Mouse (Mus musculus) midbrain, postnatal 0 days (tissue): Measurements from ENCODE around the gene Styx. TPM values are rescaled to one million over a fixed set of nuclear protein-coding genes. Genes with fewer than 3 reads are reported as not detected.

Experiments used
- ATAC-seq: fragments of 200-750 bp; cut with Nextera tagmentation; 2 replicates; pipeline ENCODE4 v1.8.0; 2017; ENCODE audit warnings: moderate number of reproducible peaks, mild to moderate bottlenecking, moderate TSS enrichment, moderate library complexity; ENCODE audit not compliant: low FRiP score
- DNase-seq: peaks from one replicate; pipeline ENCODE4 v3.0.0-alpha.2; 2015; ENCODE audit warnings: low spot score
- H3K27ac ChIP-seq: fragments of 300-500 bp; sonication (generic); 2 replicates; pipeline ENCODE4 v1.5.1; 2014; ENCODE audit warnings: low read depth, mild to moderate bottlenecking, low read length, mixed read lengths
- H3K27me3 ChIP-seq: fragments of 300-500 bp; sonication (generic); 2 replicates; pipeline ENCODE4 v1.6.1; 2014; ENCODE audit warnings: low read length, control low read depth, mixed read lengths; ENCODE audit not compliant: insufficient read depth
- H3K36me3 ChIP-seq: fragments of 300-500 bp; sonication (generic); 2 replicates; pipeline ENCODE4 v1.6.1; 2014; ENCODE audit warnings: low read length, control low read depth, mixed read lengths; ENCODE audit not compliant: insufficient read depth
- H3K4me1 ChIP-seq: fragments of 300-500 bp; sonication (generic); 2 replicates; pipeline ENCODE4 v1.6.1; 2014; ENCODE audit warnings: mild to moderate bottlenecking, control low read depth, antibody characterized with exemption, low read length, mixed read lengths; ENCODE audit not compliant: insufficient read depth
- H3K4me2 ChIP-seq: fragments of 300-500 bp; sonication (generic); 2 replicates; pipeline ENCODE4 v1.6.1; 2014; ENCODE audit warnings: low read depth, mild to moderate bottlenecking, low read length, mixed read lengths; ENCODE audit not compliant: poor library complexity, severe bottlenecking
- H3K4me3 ChIP-seq: fragments of 300-500 bp; sonication (generic); 2 replicates; pipeline ENCODE4 v1.5.1; 2014; ENCODE audit warnings: low read depth, mild to moderate bottlenecking, low read length, moderate library complexity
- H3K9ac ChIP-seq: fragments of 300-500 bp; sonication (generic); replicated peaks from 2 replicates; pipeline ENCODE4 v1.6.1; 2014; ENCODE audit warnings: mild to moderate bottlenecking, low read length, moderate library complexity, mixed read lengths; ENCODE audit not compliant: poor library complexity, severe bottlenecking
- H3K9me3 ChIP-seq: fragments of 300-500 bp; sonication (generic); 2 replicates; pipeline ENCODE4 v1.6.1; 2016; ENCODE audit warnings: low read length, control low read depth
- CTCF ChIP-seq: IDR thresholded peaks from 2 replicates; pipeline ENCODE4 v1.5.1; 2016; ENCODE audit warnings: antibody characterized with exemption, mild to moderate bottlenecking
- WGBS: fragments of 180-500 bp; shearing (Covaris S2); extraction: QIAGEN DNeasy Blood & Tissue Kit; methylation state at CpG from one replicate; pipeline ENCODE4 v1.1.7; 2014; 5-methylcytosine and 5-hydroxymethylcytosine counted together
- polyA plus RNA-seq: library from polyadenylated mRNA; unstranded; fragments of >200 nt; fragmentation: Nextera tagmentation; extraction: Ambion mirVana; gene quantifications from 2 replicates; pipeline ENCODE4 v1.2.1, GENCODE M21; 2015
- total RNA-seq: library from RNA; depleted of rRNA; stranded (reverse); fragments of >200 nt; gene quantifications from 2 replicates; pipeline ENCODE4 v1.2.3, GENCODE M21; 2014; rRNA removed

Gene Styx
- total RNA-seq (24.3 and 26.8 TPM in 2 replicates), polyA plus RNA-seq (64.0 and 72.1 TPM in 2 replicates)

GRCm38 (mm10) chr14:45350931-45351859, at the start of gene Styx:
Gene Styx (plus strand): TSS chr14:45351093.
- ATAC-seq (peak; percentile 97), DNase-seq (peak; percentile 92)
- Histone ChIP-seq H3K9ac (peak within 1 kb of the TSS; percentile 77), H3K4me1 (no peaks in the 10 kb centered on the region; the same call in 1 of the 2 replicates), H3K4me3 (peak within 1 kb of the TSS; percentile 76), H3K4me2 (peak within 1 kb of the TSS; percentile 70), H3K27ac (peak within 1 kb of the TSS; percentile 59; the same call in 1 of the 2 replicates), H3K27me3 (no peaks in the 10 kb centered on the region), H3K36me3 (peaks cover 17% of the 10 kb centered on the region), H3K9me3 (no peaks in the 10 kb centered on the region)
- no peak for TF ChIP-seq CTCF
- under 1% methylated on average over 51 of the region's 93 CpGs for WGBS

DNA sequence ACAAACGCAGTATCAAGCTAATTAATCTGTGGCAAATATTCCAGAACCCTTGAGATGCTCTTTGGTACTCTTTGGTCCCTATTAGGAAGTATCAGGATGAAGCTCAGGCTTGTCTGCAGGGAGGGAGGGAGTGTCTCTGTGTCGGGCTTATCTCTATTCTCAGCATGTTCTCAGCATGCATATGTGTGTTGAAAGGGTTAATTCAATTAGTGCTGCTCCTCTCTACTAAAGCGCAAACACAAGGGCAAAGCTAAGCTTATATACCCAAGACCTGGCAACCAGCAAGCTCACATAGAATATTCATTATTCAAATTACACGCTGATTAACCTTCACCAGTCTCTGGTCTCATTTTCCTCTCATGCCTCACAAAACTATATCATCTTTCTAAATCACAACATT, 47.0 kb upstream of the Styx start:
- TF ChIP-seq CTCF: no peak
- ATAC-seq (no peak), DNase-seq (no peak)
- Histone ChIP-seq H3K4me3 (no peak overlapping the region), H3K27ac (no peak overlapping the region), H3K36me3 (peaks cover 19% of the 10 kb centered on the region; the same call in 1 of the 2 replicates), H3K4me1 (no peaks in the 10 kb centered on the region), H3K9ac (no peak overlapping the region), H3K27me3 (no peaks in the 10 kb centered on the region), H3K4me2 (no peak overlapping the region), H3K9me3 (no peaks in the 10 kb centered on the region)
- WGBS: 27% methylated on average over 4 of the region's 4 CpGs

DNA sequence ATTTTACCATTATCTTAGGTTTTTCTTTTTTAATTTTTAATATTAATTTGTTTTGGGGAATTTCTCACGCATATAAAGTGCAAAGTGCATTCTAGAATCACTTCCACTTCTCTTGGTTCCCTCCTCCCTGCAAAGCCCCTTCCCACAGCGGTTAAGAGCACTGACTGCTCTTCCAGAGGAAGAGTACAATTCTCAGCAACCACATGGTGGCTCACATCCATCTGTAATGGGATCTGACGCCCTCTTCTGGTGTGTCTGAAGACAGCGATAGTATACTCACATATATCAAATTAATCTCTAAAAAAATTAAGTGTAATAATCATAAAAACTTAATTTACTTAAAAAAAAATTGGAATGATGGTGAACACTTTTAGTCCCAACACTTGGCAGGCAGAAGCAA, 46.5 kb upstream of the Styx start:
- H3K9ac ChIP-seq: no peak overlapping the region
- peaks cover 14% of the 10 kb centered on the region; the same call in 1 of the 2 replicates for H3K36me3 ChIP-seq
- ATAC-seq: no peak
- no peaks in the 10 kb centered on the region for H3K27me3 ChIP-seq
- no peaks in the 10 kb centered on the region for H3K9me3 ChIP-seq
- no peak overlapping the region for H3K4me3 ChIP-seq
- TF ChIP-seq CTCF: peak; percentile 45
- DNase-seq: no peak
- no peak overlapping the region for H3K4me2 ChIP-seq
- no peak overlapping the region for H3K27ac ChIP-seq
- H3K4me1 ChIP-seq: no peaks in the 10 kb centered on the region
- WGBS: 53% methylated on average over 4 of the region's 4 CpGs

DNA sequence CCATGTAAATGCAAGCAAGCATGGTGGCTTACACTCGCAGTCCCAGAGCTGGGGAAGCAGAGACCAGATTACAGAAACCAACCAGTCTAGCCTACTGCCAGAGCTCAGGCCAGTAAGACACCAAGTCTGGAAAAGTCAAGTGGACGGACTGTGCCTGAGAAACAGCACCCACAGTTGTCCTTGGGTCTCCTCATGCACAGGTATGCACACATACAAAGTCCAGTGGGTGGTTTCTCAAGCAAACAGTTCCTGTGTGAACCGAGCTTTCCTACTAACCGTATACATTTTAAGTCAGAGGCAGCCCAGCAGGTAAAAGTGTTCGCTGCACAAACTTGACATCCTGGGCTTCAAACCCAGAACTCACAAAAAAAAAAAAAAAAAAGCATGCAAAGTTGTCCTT, 45.0 kb upstream of the Styx start:
- Histone ChIP-seq H3K4me2 (no peak overlapping the region), H3K27ac (no peak overlapping the region), H3K27me3 (no peaks in the 10 kb centered on the region), H3K36me3 (peaks cover 10% of the 10 kb centered on the region; the same call in 1 of the 2 replicates), H3K4me1 (no peaks in the 10 kb centered on the region), H3K9ac (no peak overlapping the region), H3K9me3 (no peaks in the 10 kb centered on the region), H3K4me3 (no peak overlapping the region)
- no peak for ATAC-seq
- no peak for TF ChIP-seq CTCF
- no peak for DNase-seq
- WGBS: 97% methylated on average over 5 of the region's 5 CpGs

DNA sequence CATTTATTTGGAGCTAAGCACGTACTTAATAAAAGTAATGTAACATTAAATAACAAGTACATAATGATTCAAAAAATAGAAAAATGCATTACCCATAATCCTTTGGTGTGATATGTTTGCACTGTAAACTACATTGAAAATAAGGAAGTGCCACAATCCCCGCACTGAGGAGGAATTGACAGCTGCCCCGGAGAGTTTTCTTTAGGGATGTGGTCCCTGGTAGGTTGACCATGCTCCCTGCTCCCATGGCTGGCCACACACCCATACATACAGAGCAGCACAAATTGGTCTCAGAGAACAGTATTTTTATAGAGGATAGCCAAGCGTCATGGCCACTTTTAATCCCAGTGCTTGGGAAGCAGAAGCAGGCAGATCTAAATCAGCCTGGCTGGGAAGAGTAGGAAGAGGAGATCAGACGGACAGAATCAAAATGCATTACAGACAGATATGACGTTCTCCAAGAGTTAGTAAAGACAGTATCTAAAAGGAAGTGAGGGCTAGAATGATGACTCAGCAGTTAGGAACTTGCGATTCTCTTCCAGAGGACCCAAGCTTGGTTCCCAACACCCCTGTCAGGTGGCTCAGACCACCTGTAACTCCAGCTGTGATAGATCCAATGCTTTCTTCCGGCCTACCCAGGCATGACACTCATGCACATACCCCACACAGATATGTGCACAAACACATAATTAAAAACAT, 43.1 kb upstream of the Styx start:
- DNase-seq (no peak), ATAC-seq (no peak)
- Histone ChIP-seq H3K4me3 (no peak overlapping the region), H3K27ac (no peak overlapping the region), H3K9ac (no peak overlapping the region), H3K9me3 (no peaks in the 10 kb centered on the region), H3K4me2 (no peak overlapping the region), H3K36me3 (peaks cover 5% of the 10 kb centered on the region; the same call in 1 of the 2 replicates), H3K27me3 (no peaks in the 10 kb centered on the region), H3K4me1 (no peaks in the 10 kb centered on the region)
- WGBS: 94% methylated on average over 8 of the region's 8 CpGs
- no peak for TF ChIP-seq CTCF
